In genomic region chr3:155487877-155488537, GRCm38 (mm10) we compare ENCODE assay signal across 14 mouse cellular contexts.
DNase-seq lines count a peak whose midpoint lies in the region; ATAC-seq and TF ChIP-seq lines count a peak whose summit lies in the region.
"Had no signal": no experiment of that assay in that cellular context is flagged by ENCODE, and none has a peak within 500 bp of the region (broad histone marks: within the 10 kb centered on the region; RNA-seq: fewer than 3 reads in every experiment).

No protein-coding gene starts in this region.

- H3K27me3 ChIP-seq in hindbrain, embryonic 12.5 days, result no peaks in the 10 kb centered on the region
- H3K27me3 ChIP-seq in hindbrain, embryonic 10.5 days (ENCODE audit: insufficient read depth, poor library complexity, severe bottlenecking), result no peaks in the 10 kb centered on the region
- H3K27me3 ChIP-seq in midbrain, embryonic 11.5 days (ENCODE audit: control insufficient read depth, insufficient read depth, low read length), result no peaks in the 10 kb centered on the region
- H3K27me3 ChIP-seq in midbrain, postnatal 0 days (ENCODE audit: insufficient read depth, low read length), result no peaks in the 10 kb centered on the region
- no peaks in the 10 kb centered on the region for H3K27me3 ChIP-seq in intestine, embryonic 16.5 days (replicated peaks; ENCODE audit: control insufficient read depth, insufficient read depth, low read length)
- no peaks in the 10 kb centered on the region for H3K27me3 ChIP-seq in midbrain, embryonic 16.5 days (ENCODE audit: control insufficient read depth, insufficient read depth, low read depth, low read length)
- H3K27me3 ChIP-seq: heart, embryonic 12.5 days had no signal

- no peak for TF ChIP-seq CTCF in midbrain, postnatal 0 days (IDR thresholded peaks at IDR 0.05)

- intact Hi-C loops in heart, postnatal 10 days (cut with DNase I), result no loop called here

- no peaks in the 10 kb centered on the region for H3K36me3 ChIP-seq in hindbrain, embryonic 12.5 days
- no peaks in the 10 kb centered on the region for H3K36me3 ChIP-seq in hindbrain, embryonic 10.5 days
- H3K36me3 ChIP-seq in midbrain, embryonic 11.5 days (ENCODE audit: control insufficient read depth, insufficient read depth, low read length), result no peaks in the 10 kb centered on the region
- H3K36me3 ChIP-seq in midbrain, postnatal 0 days (ENCODE audit: insufficient read depth, low read length), result no peaks in the 10 kb centered on the region
- H3K36me3 ChIP-seq in intestine, embryonic 16.5 days (ENCODE audit: control insufficient read depth, insufficient read depth, low read length), result no peaks in the 10 kb centered on the region
- H3K36me3 ChIP-seq in midbrain, embryonic 16.5 days (ENCODE audit: control insufficient read depth, insufficient read depth, low read length), result no peaks in the 10 kb centered on the region
- H3K36me3 ChIP-seq: heart, embryonic 12.5 days had no signal

- no peak overlapping the region for H3K4me3 ChIP-seq in hindbrain, embryonic 12.5 days
- no peak overlapping the region for H3K4me3 ChIP-seq in hindbrain, embryonic 10.5 days
- no peak overlapping the region for H3K4me3 ChIP-seq in midbrain, embryonic 11.5 days (ENCODE audit: low read depth, low read length)
- no peak overlapping the region for H3K4me3 ChIP-seq in midbrain, postnatal 0 days (ENCODE audit: low read depth, low read length)
- H3K4me3 ChIP-seq in intestine, embryonic 16.5 days (ENCODE audit: low read length), result no peak overlapping the region
- H3K4me3 ChIP-seq in midbrain, embryonic 16.5 days (ENCODE audit: low read depth, low read length), result no peak overlapping the region
- H3K4me3 ChIP-seq: heart, embryonic 12.5 days had no signal

- H3K4me1 ChIP-seq in hindbrain, embryonic 12.5 days, result 0 out of 2 replicates have a peak, but pooled peaks cover 3% of the 10 kb centered on the region
- no peaks in the 10 kb centered on the region for H3K4me1 ChIP-seq in hindbrain, embryonic 10.5 days (replicated peaks)
- no peaks in the 10 kb centered on the region for H3K4me1 ChIP-seq in midbrain, embryonic 11.5 days (ENCODE audit: control insufficient read depth, insufficient read depth, low read length)
- no peaks in the 10 kb centered on the region for H3K4me1 ChIP-seq in midbrain, postnatal 0 days (ENCODE audit: insufficient read depth, low read length)
- H3K4me1 ChIP-seq in intestine, embryonic 16.5 days (ENCODE audit: control insufficient read depth, insufficient read depth, low read length), result no peaks in the 10 kb centered on the region
- H3K4me1 ChIP-seq in midbrain, embryonic 16.5 days (ENCODE audit: control insufficient read depth, insufficient read depth, low read length), result no peaks in the 10 kb centered on the region
- H3K4me1 ChIP-seq: heart, embryonic 12.5 days had no signal

- no peak for DNase-seq in hindbrain, embryonic 10.5 days (ENCODE audit: low spot score)
- no peak for DNase-seq in midbrain, embryonic 11.5 days (ENCODE audit: low spot score, missing footprints)
- no peak for DNase-seq in midbrain, postnatal 0 days (ENCODE audit: low spot score)
- no peak for DNase-seq in heart, postnatal 10 days
- DNase-seq: adrenal gland, adult 2 months; B cell, adult 2 months; cerebellum, adult 18-20 months; layer of hippocampus, postnatal 36 days; lung, postnatal 14 days had no signal

- ATAC-seq in hindbrain, embryonic 12.5 days (ENCODE audit: low FRiP score), result peak; percentile 57
- peak; percentile 85 for ATAC-seq in midbrain, embryonic 11.5 days (ENCODE audit: low FRiP score)
- no peak for ATAC-seq in midbrain, postnatal 0 days (ENCODE audit: low FRiP score)
- ATAC-seq in intestine, embryonic 16.5 days, result peak; percentile 52
- peak; percentile 32; the same call in 1 of the 2 replicates for ATAC-seq in midbrain, embryonic 16.5 days
- ATAC-seq in activated CD4-positive, CD25-positive, alpha-beta regulatory T cell, adult 4 months, result no peak

- no peak overlapping the region for H3K27ac ChIP-seq in hindbrain, embryonic 12.5 days
- H3K27ac ChIP-seq in hindbrain, embryonic 10.5 days, result no peak overlapping the region
- H3K27ac ChIP-seq in midbrain, embryonic 11.5 days (ENCODE audit: low read depth, low read length), result no peak overlapping the region
- H3K27ac ChIP-seq in midbrain, postnatal 0 days (ENCODE audit: low read depth, low read length), result no peak overlapping the region
- H3K27ac ChIP-seq in intestine, embryonic 16.5 days (ENCODE audit: low read length), result no peak overlapping the region
- H3K27ac ChIP-seq in midbrain, embryonic 16.5 days (ENCODE audit: low read length), result no peak overlapping the region

- WGBS in hindbrain, embryonic 12.5 days, result 77% methylated on average over 8 of the region's 8 CpGs
- 85% methylated on average over 8 of the region's 8 CpGs for WGBS in hindbrain, embryonic 10.5 days
- WGBS in midbrain, embryonic 11.5 days, result 64% methylated on average over 8 of the region's 8 CpGs
- 37% methylated on average over 8 of the region's 8 CpGs for WGBS in midbrain, postnatal 0 days
- 61% methylated on average over 8 of the region's 8 CpGs for WGBS in intestine, embryonic 16.5 days
- 44% methylated on average over 8 of the region's 8 CpGs for WGBS in midbrain, embryonic 16.5 days

- no peak overlapping the region for H3K9ac ChIP-seq in hindbrain, embryonic 12.5 days
- H3K9ac ChIP-seq in midbrain, embryonic 11.5 days (ENCODE audit: low read length), result no peak overlapping the region
- H3K9ac ChIP-seq in midbrain, postnatal 0 days (replicated peaks; ENCODE audit: low read length, poor library complexity, severe bottlenecking), result no peak overlapping the region
- no peak overlapping the region for H3K9ac ChIP-seq in intestine, embryonic 16.5 days (ENCODE audit: low read depth, low read length)
- H3K9ac ChIP-seq in midbrain, embryonic 16.5 days (ENCODE audit: low read depth, low read length), result no peak overlapping the region
- H3K9ac ChIP-seq: heart, embryonic 12.5 days had no signal

- H3K9me3 ChIP-seq in hindbrain, embryonic 12.5 days (replicated peaks), result no peaks in the 10 kb centered on the region
- no peaks in the 10 kb centered on the region for H3K9me3 ChIP-seq in hindbrain, embryonic 10.5 days
- no peaks in the 10 kb centered on the region for H3K9me3 ChIP-seq in midbrain, embryonic 11.5 days (ENCODE audit: control insufficient read depth, low read length)
- H3K9me3 ChIP-seq in midbrain, postnatal 0 days (ENCODE audit: low read length), result no peaks in the 10 kb centered on the region
- no peaks in the 10 kb centered on the region for H3K9me3 ChIP-seq in intestine, embryonic 16.5 days (ENCODE audit: control insufficient read depth, low read length)
- H3K9me3 ChIP-seq in midbrain, embryonic 16.5 days (replicated peaks; ENCODE audit: control insufficient read depth, low read length, poor library complexity, severe bottlenecking), result no peaks in the 10 kb centered on the region
- H3K9me3 ChIP-seq: heart, embryonic 12.5 days had no signal

- no peak overlapping the region for H3K4me2 ChIP-seq in hindbrain, embryonic 12.5 days (replicated peaks)
- H3K4me2 ChIP-seq in midbrain, embryonic 11.5 days, result no peak overlapping the region
- H3K4me2 ChIP-seq in midbrain, postnatal 0 days (ENCODE audit: low read depth, low read length, poor library complexity, severe bottlenecking), result no peak overlapping the region
- H3K4me2 ChIP-seq in intestine, embryonic 16.5 days (ENCODE audit: low read depth, low read length), result no peak overlapping the region
- no peak overlapping the region for H3K4me2 ChIP-seq in midbrain, embryonic 16.5 days (ENCODE audit: low read length)
- H3K4me2 ChIP-seq: heart, embryonic 12.5 days had no signal

Comparison
In these comparisons a context has a peak if more than half of its experiments do, and no peak if none do; other contexts are left out.
1. ATAC-seq: peak in hindbrain, embryonic 12.5 days (single experiment), midbrain, embryonic 11.5 days (single experiment), intestine, embryonic 16.5 days (single experiment) and midbrain, embryonic 16.5 days (single experiment); none in midbrain, postnatal 0 days (single experiment) and activated CD4-positive, CD25-positive, alpha-beta regulatory T cell, adult 4 months (single experiment).